Mouse (Mus musculus): Measurements from ENCODE around the gene Vmn2r105.

Vmn2r105 gene

DNA sequence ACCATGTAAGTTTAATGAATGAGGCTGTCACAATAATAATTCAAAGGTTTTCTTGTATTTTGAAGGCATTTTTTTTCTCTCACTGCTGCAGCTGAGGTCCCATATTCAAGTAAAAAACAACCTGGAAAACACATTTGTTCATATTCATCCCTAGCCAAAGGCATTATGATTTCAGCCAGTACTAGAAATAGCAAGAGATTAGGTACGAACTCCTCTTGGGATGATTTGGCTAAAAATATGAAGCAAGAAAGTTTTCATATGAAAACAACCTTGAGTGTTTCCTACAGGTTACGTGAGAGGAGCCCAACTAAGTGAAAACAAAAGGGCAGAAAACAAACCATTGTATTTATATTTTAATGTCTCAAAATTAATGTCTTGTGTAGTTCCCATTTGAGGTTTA, at the start of gene Vmn2r105:
Gene Vmn2r105 (minus strand): TSS at position 101 of the 400 bp plus-strand sequence.
- DNase-seq = no peak

DNA sequence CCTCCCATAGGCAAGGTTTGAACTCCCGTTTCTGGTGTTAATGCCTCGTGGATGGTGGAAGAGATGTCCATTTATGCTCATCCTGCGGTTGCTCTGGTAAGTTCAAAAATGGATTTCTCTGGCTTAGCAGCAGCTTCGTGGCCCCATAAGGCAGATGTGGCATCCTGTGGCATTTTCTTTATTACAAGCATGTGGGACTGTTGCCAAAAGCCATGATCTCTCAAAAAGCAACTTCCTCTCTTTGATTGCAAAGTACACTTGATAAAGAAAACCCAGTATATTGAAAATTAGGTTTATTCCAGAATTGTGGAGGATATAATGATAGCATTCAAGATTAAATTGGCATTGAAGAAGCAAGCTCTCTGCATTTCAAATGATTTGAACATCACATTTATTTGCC, 20.7 kb upstream of the Vmn2r105 start:
- no peak for DNase-seq

GRCm38 (mm10) chr17:20182997-20183396, 51.9 kb downstream of the Vmn2r105 start, which contains the start of gene Fpr-rs6:
Gene Fpr-rs6, minus strand, starts transcription at chr17:20183097.
- no peak for DNase-seq
